Mouse (Mus musculus) limb, embryonic 10.5 days (tissue): ENCODE results near the gene Lamb1. TPM values are rescaled to one million over a fixed set of nuclear protein-coding genes. Genes with fewer than 3 reads are reported as not detected.

Experiments
- DNase-seq: peaks from one replicate; pipeline ENCODE4 v3.0.0-alpha.2; 2017; ENCODE audit warnings: low spot score
- H3K27ac ChIP-seq: fragments of 300-500 bp; sonication (generic); 2 replicates; pipeline ENCODE4 v1.5.1; 2016; ENCODE audit warnings: mild to moderate bottlenecking
- H3K27me3 ChIP-seq: fragments of 300-500 bp; sonication (generic); 2 replicates; pipeline ENCODE4 v1.6.1; 2016; ENCODE audit warnings: low read depth, mild to moderate bottlenecking; ENCODE audit not compliant: poor library complexity, severe bottlenecking
- H3K36me3 ChIP-seq: fragments of 300-500 bp; sonication (generic); 2 replicates; pipeline ENCODE4 v1.6.1; 2016; ENCODE audit warnings: mild to moderate bottlenecking, moderate library complexity
- H3K4me1 ChIP-seq: fragments of 300-500 bp; sonication (generic); 2 replicates; pipeline ENCODE4 v1.6.1; 2016
- H3K4me3 ChIP-seq: fragments of 300-500 bp; sonication (generic); 2 replicates; pipeline ENCODE4 v1.5.1; 2016; ENCODE audit warnings: mild to moderate bottlenecking, moderate library complexity
- H3K9me3 ChIP-seq: fragments of 300-500 bp; sonication (generic); replicated peaks from 2 replicates; pipeline ENCODE4 v1.6.1; 2016; ENCODE audit warnings: mild to moderate bottlenecking
- WGBS: fragments of 180-500 bp; shearing (Covaris S2); methylation state at CpG from one replicate; pipeline ENCODE4 v1.1.7; 2016; 5-methylcytosine and 5-hydroxymethylcytosine counted together
- polyA plus RNA-seq: library from polyadenylated mRNA; unstranded; fragments of >200 nt; fragmentation: Nextera tagmentation; extraction: Ambion mirVana; gene quantifications from 2 replicates; pipeline ENCODE4 v1.2.1, GENCODE M21; 2016

Lamb1 gene
- polyA plus RNA-seq, 1 experiment from 2014 or later = 44.6 TPM

DNA sequence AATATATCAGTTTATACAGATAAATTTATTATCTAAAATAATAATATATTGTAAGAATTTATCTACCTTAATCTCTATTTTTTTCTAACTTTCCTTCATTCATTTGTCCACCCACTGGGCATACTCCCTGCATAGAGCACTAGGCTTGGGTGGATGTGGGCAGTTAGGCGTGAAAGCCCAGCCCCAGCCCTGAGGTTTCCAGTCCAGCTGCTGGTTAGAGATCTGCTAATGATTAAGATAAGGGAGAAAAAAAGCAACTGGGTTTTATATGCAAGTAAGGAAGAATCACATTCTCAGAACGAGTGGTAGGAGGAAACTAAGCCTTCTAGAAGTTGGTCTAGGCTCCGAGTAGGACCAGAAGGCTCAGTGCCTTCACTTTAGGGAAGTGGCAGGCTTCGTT lies 31.1 kb downstream of the Lamb1 start:
- peaks cover 42% of the 10 kb centered on the region for H3K4me1 ChIP-seq
- no peak for DNase-seq
- peaks cover 73% of the 10 kb centered on the region for H3K36me3 ChIP-seq
- H3K27me3 ChIP-seq = no peaks in the 10 kb centered on the region
- no peak overlapping the region for H3K4me3 ChIP-seq
- 57% methylated on average over 4 of the region's 4 CpGs for WGBS
- no peaks in the 10 kb centered on the region for H3K9me3 ChIP-seq
- H3K27ac ChIP-seq = 0 out of 2 replicates have a peak overlapping the region, but pooled peaks have one; percentile 2

DNA sequence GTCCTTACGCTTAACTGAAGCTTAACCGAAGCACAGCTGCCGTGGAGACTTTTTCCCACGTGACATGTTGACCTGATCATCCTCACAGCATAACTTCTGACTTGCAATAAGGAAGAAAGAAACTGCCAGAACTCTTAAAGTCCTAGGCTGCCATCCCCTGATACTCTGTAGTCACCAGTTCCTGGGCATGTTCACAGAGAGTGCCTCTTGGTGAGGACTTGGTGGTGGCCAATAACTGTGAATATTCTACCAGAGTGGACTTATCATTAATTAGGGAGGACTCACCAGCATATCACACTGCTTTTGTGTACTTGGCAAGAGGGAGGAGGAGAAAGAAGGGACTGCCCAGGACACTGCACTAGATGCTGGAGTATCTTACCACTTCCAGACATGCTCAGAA lies 33.1 kb downstream of the Lamb1 start:
- no peak overlapping the region for H3K27ac ChIP-seq
- peaks cover 75% of the 10 kb centered on the region for H3K36me3 ChIP-seq
- no peak for DNase-seq
- no peaks in the 10 kb centered on the region for H3K9me3 ChIP-seq
- H3K4me3 ChIP-seq = no peak overlapping the region
- 92% methylated on average over 4 of the region's 4 CpGs for whole genome bisulfite sequencing
- no peaks in the 10 kb centered on the region for H3K27me3 ChIP-seq
- H3K4me1 ChIP-seq = peaks cover 56% of the 10 kb centered on the region

DNA sequence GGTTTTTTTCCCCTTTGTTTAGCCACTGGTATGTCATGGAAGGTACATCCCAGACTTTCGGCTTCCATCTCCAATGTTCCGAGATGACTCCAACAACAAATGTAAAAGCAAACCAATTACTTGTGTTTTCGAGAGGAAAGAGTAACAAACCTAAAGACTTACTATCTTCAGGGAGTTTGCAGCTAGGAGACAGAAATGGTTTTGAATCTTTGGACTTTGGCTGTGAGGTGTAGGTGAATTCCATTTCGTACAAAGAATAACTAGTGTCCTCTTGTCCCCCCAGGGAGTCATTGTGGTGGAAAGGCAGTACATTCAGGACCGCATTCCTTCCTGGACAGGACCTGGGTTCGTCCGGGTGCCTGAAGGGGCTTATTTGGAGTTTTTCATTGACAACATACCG lies 33.5 kb downstream of the Lamb1 start:
- H3K9me3 ChIP-seq = no peaks in the 10 kb centered on the region
- H3K36me3 ChIP-seq = peaks cover 77% of the 10 kb centered on the region
- peaks cover 56% of the 10 kb centered on the region for H3K4me1 ChIP-seq
- 92% methylated on average over 8 of the region's 8 CpGs for WGBS
- no peak overlapping the region for H3K27ac ChIP-seq
- H3K4me3 ChIP-seq = no peak overlapping the region
- DNase-seq = no peak
- H3K27me3 ChIP-seq = no peaks in the 10 kb centered on the region

DNA sequence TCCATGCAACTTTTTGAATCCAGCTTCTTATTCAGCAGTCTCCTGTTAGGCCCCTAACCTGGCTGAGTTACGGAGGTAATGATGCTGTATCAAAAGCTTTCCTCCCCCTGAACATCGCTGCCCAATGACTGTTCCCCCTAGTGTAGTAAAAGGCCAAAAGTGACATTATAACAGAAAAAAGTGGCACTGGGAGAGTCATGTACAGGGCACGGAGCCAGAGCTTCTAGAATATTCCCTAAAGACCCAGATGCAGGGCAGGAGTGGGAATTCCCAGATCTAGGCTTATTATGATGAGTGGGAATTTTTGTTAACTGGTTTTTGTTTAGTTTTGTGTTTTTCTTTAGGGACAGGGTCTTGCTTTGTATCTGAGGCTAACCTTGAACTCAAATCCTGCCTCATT lies 34.1 kb downstream of the Lamb1 start:
- Histone ChIP-seq H3K4me1 (peaks cover 50% of the 10 kb centered on the region), H3K27me3 (no peaks in the 10 kb centered on the region), H3K4me3 (no peak overlapping the region), H3K36me3 (peaks cover 80% of the 10 kb centered on the region), H3K27ac (no peak overlapping the region), H3K9me3 (no peaks in the 10 kb centered on the region)
- 95% methylated on average over 3 of the region's 3 CpGs for WGBS
- no peak for DNase-seq

DNA sequence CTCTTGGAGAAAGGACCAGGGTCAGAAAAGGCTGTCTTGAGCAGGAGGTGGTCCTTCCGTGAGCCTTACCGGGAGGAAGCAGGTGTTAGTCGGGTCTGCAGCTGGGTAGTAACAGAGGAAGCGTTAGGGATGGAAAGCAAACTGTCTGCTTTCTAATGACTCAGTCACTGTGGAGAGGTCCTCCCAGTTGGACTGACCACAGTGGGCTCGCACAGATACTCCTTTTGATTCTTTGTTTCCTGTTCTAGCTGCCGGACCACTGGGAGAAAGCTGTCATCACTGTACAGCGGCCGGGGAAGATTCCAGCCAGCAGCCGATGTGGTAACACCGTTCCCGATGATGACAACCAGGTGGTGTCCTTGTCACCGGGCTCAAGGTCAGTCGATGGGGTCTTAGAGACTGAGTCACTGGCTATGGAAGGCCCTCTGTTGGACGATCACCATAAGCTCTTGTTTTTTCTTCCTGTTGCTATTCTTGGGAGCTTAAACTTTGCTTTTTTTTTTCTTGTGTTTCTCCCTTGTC lies 34.7 kb downstream of the Lamb1 start:
- Histone ChIP-seq H3K36me3 (peaks cover 82% of the 10 kb centered on the region), H3K27ac (no peak overlapping the region), H3K9me3 (no peaks in the 10 kb centered on the region), H3K27me3 (no peaks in the 10 kb centered on the region), H3K4me1 (peaks cover 44% of the 10 kb centered on the region), H3K4me3 (no peak overlapping the region)
- no peak for DNase-seq
- 91% methylated on average over 14 of the region's 14 CpGs for WGBS

DNA sequence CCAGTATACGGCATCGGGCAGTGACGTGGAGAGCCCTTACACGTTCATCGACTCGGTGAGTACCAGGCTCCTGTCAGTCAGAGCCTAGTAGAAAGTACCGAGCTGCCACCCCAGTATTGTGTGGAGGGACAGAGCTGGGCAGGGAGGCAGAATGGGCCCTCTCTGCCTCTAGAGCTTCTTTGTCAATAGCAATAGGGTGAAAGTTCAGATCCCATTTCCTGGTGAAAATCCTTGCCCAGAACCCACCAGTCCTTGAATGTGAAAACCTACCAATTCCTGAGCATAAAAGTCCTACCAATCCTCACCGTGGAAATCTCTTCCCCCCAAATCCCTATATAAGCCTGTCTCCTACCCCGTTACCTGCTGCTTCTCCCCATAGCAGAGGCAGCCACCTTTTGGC lies 35.2 kb downstream of the Lamb1 start:
- H3K4me1 ChIP-seq = peaks cover 38% of the 10 kb centered on the region
- H3K27me3 ChIP-seq = no peaks in the 10 kb centered on the region
- 96% methylated on average over 9 of the region's 9 CpGs for WGBS
- H3K4me3 ChIP-seq = no peak overlapping the region
- H3K27ac ChIP-seq = no peak overlapping the region
- no peaks in the 10 kb centered on the region for H3K9me3 ChIP-seq
- DNase-seq = no peak
- H3K36me3 ChIP-seq = peaks cover 86% of the 10 kb centered on the region

DNA sequence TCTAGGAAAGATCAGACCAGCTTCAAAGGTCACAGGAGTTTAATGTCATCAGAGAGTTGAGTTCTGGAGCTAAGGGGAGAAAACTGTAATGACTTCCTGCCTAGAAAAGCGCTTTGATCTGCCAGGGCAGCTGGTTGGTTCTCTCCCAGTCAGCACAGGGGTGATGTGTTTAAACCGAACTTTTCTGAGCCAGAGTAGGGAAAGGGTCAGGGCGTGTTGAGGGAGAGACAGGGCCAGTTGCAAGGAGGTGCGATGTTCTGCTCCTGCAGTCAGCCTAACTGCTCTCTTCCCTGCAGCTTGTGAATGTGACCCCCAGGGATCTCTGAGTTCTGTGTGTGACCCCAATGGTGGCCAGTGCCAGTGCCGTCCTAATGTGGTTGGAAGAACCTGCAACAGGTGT lies 37.2 kb downstream of the Lamb1 start:
- no peak overlapping the region for H3K4me3 ChIP-seq
- H3K27me3 ChIP-seq = no peaks in the 10 kb centered on the region
- H3K9me3 ChIP-seq = no peaks in the 10 kb centered on the region
- WGBS = 54% methylated on average over 5 of the region's 5 CpGs
- H3K27ac ChIP-seq = no peak overlapping the region
- DNase-seq = peak; percentile 36
- peaks cover 100% of the 10 kb centered on the region for H3K36me3 ChIP-seq
- peaks cover 19% of the 10 kb centered on the region for H3K4me1 ChIP-seq

DNA sequence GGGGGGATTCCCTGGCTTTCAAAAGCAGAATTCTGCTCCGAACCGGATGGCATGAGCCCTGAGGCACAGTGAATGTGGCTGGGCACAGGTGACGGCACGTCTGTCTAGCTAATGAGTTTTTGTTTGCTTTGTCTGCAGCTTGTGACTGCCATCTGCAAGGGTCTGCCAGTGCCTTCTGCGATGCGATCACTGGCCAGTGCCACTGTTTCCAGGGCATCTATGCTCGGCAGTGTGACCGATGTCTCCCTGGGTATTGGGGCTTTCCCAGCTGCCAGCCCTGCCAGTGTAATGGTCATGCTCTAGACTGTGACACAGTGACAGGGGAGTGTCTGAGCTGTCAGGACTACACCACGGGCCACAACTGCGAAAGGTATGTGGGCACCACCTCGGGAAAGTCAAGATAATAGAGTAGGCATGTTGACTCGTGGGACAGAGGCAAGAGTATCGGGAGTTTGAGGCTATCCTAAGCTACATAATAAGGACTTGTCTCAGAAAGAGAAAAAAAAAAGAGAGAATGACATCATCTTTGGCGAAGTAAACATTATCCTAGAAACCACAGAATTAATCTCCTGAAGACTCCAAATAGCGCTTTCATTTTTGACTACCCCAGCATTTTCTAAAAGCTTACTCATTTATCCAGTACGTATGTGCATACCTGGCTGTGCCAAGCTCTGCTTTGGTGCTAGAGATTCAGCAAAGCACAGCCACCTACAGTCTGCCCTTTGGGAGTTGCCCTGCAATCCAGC lies 37.9 kb downstream of the Lamb1 start:
- Histone ChIP-seq H3K27me3 (no peaks in the 10 kb centered on the region), H3K4me3 (no peak overlapping the region), H3K9me3 (no peaks in the 10 kb centered on the region), H3K27ac (no peak overlapping the region), H3K36me3 (peaks cover 100% of the 10 kb centered on the region), H3K4me1 (peaks cover 14% of the 10 kb centered on the region)
- DNase-seq = no peak
- 88% methylated on average over 15 of the region's 16 CpGs for WGBS

DNA sequence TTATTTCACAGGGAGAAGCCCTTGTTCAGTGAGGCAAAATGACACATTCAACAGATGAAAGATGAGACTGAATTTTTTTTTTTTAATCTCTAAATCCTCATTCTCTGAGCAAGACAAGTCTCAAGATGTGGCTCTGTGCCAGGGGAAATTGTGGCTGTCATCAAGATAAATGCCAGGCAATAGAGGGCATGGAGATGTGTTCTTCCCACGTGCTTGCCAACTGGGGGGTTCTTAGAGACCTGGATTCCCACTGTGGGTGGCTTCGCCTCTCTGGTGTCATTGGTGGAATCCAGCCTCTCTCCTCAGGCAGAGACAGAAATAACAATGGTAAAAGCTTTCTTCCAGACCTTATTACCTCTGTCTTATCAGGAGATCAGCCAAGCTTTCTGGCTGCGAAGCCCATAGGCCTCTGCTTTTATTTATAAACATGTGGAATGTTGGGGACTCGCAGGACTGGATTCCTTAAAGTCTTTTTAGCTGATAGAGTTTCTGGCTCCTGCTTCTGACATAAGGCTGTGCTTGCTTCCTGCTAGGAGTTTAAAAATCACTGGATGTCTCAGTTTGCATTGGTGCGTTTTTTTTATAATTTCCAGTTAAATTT lies 41.1 kb downstream of the Lamb1 start:
- H3K27ac ChIP-seq = no peak overlapping the region
- DNase-seq = no peak
- H3K4me3 ChIP-seq = no peak overlapping the region
- no peaks in the 10 kb centered on the region for H3K9me3 ChIP-seq
- 85% methylated on average over 5 of the region's 5 CpGs for WGBS
- H3K36me3 ChIP-seq = peaks cover 100% of the 10 kb centered on the region
- H3K4me1 ChIP-seq = peaks cover 24% of the 10 kb centered on the region
- H3K27me3 ChIP-seq = no peaks in the 10 kb centered on the region

DNA sequence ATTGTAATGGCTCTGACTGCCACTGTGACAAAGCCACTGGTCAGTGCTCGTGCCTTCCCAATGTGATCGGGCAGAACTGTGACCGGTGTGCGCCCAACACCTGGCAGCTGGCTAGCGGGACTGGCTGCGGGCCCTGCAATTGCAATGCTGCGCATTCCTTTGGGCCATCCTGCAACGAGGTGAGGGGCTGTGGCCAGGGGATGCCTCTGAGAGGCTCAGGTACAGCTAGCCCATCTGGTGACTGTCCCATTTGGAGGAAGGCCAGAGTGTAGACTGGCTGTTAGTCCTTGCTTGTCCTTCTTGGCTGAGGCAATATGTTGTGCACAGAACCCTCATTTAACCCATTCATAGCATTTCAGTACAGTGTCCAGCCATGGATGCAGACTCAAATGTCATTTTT lies 42.0 kb downstream of the Lamb1 start:
- DNase-seq = no peak
- Histone ChIP-seq H3K36me3 (peaks cover 100% of the 10 kb centered on the region), H3K27ac (no peak overlapping the region), H3K9me3 (no peaks in the 10 kb centered on the region), H3K4me3 (no peak overlapping the region), H3K27me3 (no peaks in the 10 kb centered on the region), H3K4me1 (peaks cover 18% of the 10 kb centered on the region)
- WGBS = 96% methylated on average over 8 of the region's 8 CpGs

DNA sequence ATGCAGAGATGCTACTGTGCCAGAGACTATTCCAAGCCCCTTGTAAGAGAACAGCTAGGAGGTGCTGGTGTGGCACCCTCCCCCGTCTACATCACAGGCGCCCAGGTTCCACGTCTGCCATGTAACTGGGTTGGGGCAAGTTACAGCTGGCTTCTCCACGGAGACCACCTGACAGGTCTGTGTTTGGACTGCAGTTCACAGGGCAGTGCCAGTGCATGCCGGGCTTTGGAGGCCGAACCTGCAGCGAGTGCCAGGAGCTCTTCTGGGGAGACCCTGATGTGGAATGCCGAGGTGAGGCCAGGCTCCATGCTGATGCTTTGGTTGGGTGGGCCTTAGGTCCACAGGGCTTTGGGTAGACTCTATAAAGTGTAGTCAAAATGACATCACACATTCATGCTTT lies 42.7 kb downstream of the Lamb1 start:
- Histone ChIP-seq H3K4me3 (no peak overlapping the region), H3K27me3 (no peaks in the 10 kb centered on the region), H3K36me3 (peaks cover 100% of the 10 kb centered on the region), H3K4me1 (peaks cover 10% of the 10 kb centered on the region), H3K27ac (no peak overlapping the region), H3K9me3 (no peaks in the 10 kb centered on the region)
- DNase-seq = no peak
- 93% methylated on average over 8 of the region's 8 CpGs for WGBS

DNA sequence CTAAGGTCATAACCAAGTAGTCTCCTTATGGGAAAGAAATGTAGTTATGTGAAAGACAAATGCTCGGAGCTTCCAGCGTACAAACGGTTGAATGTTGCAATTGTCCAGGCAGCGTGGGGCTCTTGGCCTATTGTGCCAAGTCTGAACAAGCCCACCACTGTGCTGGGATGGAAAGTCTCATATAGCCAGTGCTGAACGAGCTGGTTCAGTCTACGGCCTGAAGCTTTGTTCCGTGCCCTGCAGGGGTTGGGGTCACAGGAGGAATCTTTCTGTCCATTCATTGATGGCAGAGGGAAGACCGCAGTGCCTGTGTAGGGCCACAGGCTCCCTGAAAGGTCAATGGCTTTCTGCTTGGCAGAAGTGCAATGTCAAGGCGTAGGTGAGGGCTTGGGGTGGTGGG lies 45.7 kb downstream of the Lamb1 start:
- DNase-seq = no peak

DNA sequence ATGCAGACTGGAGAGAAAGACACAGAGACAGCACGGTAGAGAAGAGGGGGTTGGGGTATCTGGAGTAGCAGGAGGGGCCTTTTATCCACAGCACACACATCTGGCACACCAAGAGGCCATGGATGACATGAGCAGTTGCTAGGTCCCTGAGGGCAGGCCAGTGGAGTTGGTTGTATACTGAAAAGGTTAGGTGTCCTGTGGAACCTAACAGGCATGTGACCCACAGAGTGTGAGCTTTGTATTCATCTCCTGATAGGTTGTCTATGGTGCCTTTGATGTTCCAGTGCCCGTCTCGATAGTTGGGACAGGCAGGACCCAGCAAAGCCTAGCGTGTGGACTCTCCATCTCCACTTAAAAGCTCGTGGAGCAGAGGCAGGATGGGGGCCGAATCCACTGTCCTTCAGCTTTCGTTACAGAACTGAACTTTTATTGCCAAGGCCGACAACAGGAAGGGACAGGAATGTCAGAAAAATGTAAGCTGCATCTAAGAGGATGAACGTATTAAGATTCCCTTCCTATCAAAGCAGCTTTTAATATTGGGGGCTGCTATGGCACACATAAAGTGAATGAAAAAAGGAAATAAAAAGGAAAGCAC lies 46.7 kb downstream of the Lamb1 start:
- DNase-seq = no peak
- 88% methylated on average over 9 of the region's 9 CpGs for WGBS

More for the DNA sequence above, 45.7 kb downstream of the Lamb1 start:
- peaks cover 100% of the 10 kb centered on the region for H3K36me3 ChIP-seq
- no peaks in the 10 kb centered on the region for H3K27me3 ChIP-seq
- 85% methylated on average over 9 of the region's 9 CpGs for WGBS
- H3K4me3 ChIP-seq = no peak overlapping the region
- H3K9me3 ChIP-seq = no peaks in the 10 kb centered on the region
- no peak overlapping the region for H3K27ac ChIP-seq
- peaks cover 9% of the 10 kb centered on the region; the same call in 1 of the 2 replicates for H3K4me1 ChIP-seq

More for the DNA sequence above, 46.7 kb downstream of the Lamb1 start:
- peaks cover 100% of the 10 kb centered on the region for H3K36me3 ChIP-seq
- no peaks in the 10 kb centered on the region for H3K9me3 ChIP-seq
- no peak overlapping the region for H3K27ac ChIP-seq
- H3K27me3 ChIP-seq = no peaks in the 10 kb centered on the region
- H3K4me1 ChIP-seq = peaks cover 9% of the 10 kb centered on the region; the same call in 1 of the 2 replicates
- no peak overlapping the region for H3K4me3 ChIP-seq
